Mouse (Mus musculus) liver (tissue): ENCODE data around the gene Dcst2.
A peak's percentile ranks its signal among the peaks of the same experiment; 100 is the strongest.

Experiments
- DNase-seq: peaks from one replicate; pipeline ENCODE4 v3.0.0-alpha.2; 2020; ENCODE audit warnings: mixed read lengths

Dcst2 gene

GRCm38 (mm10) chr3:89332476-89332875 is 29.3 kb upstream of the Dcst2 start:
- DNase-seq: peak; percentile 48

GRCm38 (mm10) chr3:89333053-89333452 is 28.7 kb upstream of the Dcst2 start:
- DNase-seq: no peak

GRCm38 (mm10) chr3:89336529-89336928 is 25.2 kb upstream of the Dcst2 start:
- no peak for DNase-seq

GRCm38 (mm10) chr3:89337062-89337720 is 24.6 kb upstream of the Dcst2 start:
- DNase-seq: no peak

- DNase-seq: peak; percentile 55
Measured at GRCm38 (mm10) chr3:89337721-89338578, 23.8 kb upstream of the Dcst2 start, which contains the start of gene Efna4. TSS of gene Efna4 (minus strand) at chr3:89338028.

GRCm38 (mm10) chr3:89339416-89339815 is 22.4 kb upstream of the Dcst2 start:
- peak; percentile 72 for DNase-seq

- peak; percentile 75 for DNase-seq
Measured at GRCm38 (mm10) chr3:89340465-89340864, 21.3 kb upstream of the Dcst2 start.

- no peak for DNase-seq
Measured at GRCm38 (mm10) chr3:89341794-89342193, 20.0 kb upstream of the Dcst2 start.

GRCm38 (mm10) chr3:89343279-89343678 is 18.5 kb upstream of the Dcst2 start:
- no peak for DNase-seq

- DNase-seq: no peak
Measured at GRCm38 (mm10) chr3:89346815-89347540, 14.8 kb upstream of the Dcst2 start.

- no peak for DNase-seq
Measured at GRCm38 (mm10) chr3:89347916-89348315, 13.9 kb upstream of the Dcst2 start.

- no peak for DNase-seq
Measured at GRCm38 (mm10) chr3:89348911-89349868, 12.6 kb upstream of the Dcst2 start.

GRCm38 (mm10) chr3:89349869-89350501 is 11.8 kb upstream of the Dcst2 start, which contains the start of gene Adam15:
TSS of gene Adam15 (minus strand) at chr3:89349996.
- DNase-seq: peak; percentile 86

GRCm38 (mm10) chr3:89351271-89351670 is 10.5 kb upstream of the Dcst2 start:
- DNase-seq: no peak

- peak; percentile 77 for DNase-seq
Measured at GRCm38 (mm10) chr3:89354816-89355511, 6.8 kb upstream of the Dcst2 start.

GRCm38 (mm10) chr3:89355512-89355902 is 6.3 kb upstream of the Dcst2 start:
- DNase-seq: no peak

GRCm38 (mm10) chr3:89356029-89356428 is 5.7 kb upstream of the Dcst2 start:
- no peak for DNase-seq

- DNase-seq: no peak
Measured at GRCm38 (mm10) chr3:89359630-89360029, 2.1 kb upstream of the Dcst2 start.

- DNase-seq: no peak
Measured at GRCm38 (mm10) chr3:89360237-89360636, 1.5 kb upstream of the Dcst2 start.

GRCm38 (mm10) chr3:89364631-89365030 is 2.9 kb downstream of the Dcst2 start:
- no peak for DNase-seq

- no peak for DNase-seq
Measured at GRCm38 (mm10) chr3:89365153-89365485, 3.3 kb downstream of the Dcst2 start, which contains the start of gene Dcst1. TSS of gene Dcst1 (minus strand) at chr3:89365253.
